Comparison of ENCODE assay signal across 27 mouse cellular contexts in the genomic region with DNA sequence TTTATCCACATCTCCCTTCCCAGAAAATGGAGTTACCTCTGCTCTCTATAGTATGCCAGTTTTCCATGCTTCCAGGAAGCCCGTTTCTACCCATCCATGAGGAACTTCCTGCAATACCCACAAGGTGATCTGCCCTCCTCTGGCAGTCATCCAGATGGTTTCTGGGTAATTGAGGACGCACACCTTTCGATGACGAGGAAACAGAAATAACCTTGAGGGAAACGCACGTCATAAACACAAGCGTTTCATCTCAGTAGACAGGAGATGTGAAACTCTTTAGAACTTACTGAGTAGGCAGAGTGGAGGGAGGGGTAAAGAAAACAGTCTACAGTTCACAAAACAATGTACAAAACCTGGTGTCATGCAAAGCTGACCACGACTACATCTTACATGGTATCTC. TPM values are rescaled to one million over a fixed set of nuclear protein-coding genes. Genes with fewer than 3 reads are reported as not detected.
A peak's percentile ranks its signal among the peaks of the same experiment; 100 is the strongest.
DNase-seq lines count a peak whose midpoint lies in the region; ATAC-seq and TF ChIP-seq lines count a peak whose summit lies in the region.
"Had no signal": no experiment of that assay in that cellular context is flagged by ENCODE, and none has a peak within 500 bp of the region (broad histone marks: within the 10 kb centered on the region; RNA-seq: fewer than 3 reads in every experiment).

No protein-coding gene starts in this region.

- no peak overlapping the region for H3K9ac ChIP-seq in liver, embryonic 12.5 days
- no peak overlapping the region for H3K9ac ChIP-seq in MEL (ENCODE audit: control insufficient read depth, low read depth, low read length, poor library complexity, severe bottlenecking)
- H3K9ac ChIP-seq in liver, embryonic 15.5 days: no peak overlapping the region
- H3K9ac ChIP-seq in lung, postnatal 0 days (replicated peaks; ENCODE audit: low read depth): no peak overlapping the region
- H3K9ac ChIP-seq: heart, embryonic 13.5 days; hindbrain, embryonic 12.5 days; limb, embryonic 12.5 days; lung, embryonic 14.5 days; midbrain, embryonic 13.5 days; neural tube, embryonic 12.5 days had no signal

- H3K4me2 ChIP-seq in liver, embryonic 12.5 days: no peak overlapping the region
- H3K4me2 ChIP-seq in liver, embryonic 15.5 days: no peak overlapping the region
- no peak overlapping the region for H3K4me2 ChIP-seq in lung, postnatal 0 days (replicated peaks; ENCODE audit: low read depth, low read length)
- H3K4me2 ChIP-seq: heart, embryonic 13.5 days; hindbrain, embryonic 12.5 days; lung, embryonic 14.5 days; midbrain, embryonic 13.5 days; neural tube, embryonic 12.5 days had no signal

- TF ChIP-seq POLR2A in MEL (IDR thresholded peaks at IDR 0.05; ENCODE audit: control insufficient read depth in 1 of 2, insufficient read depth in 1 of 2, low read depth in 1 of 2, low read length in 2 of 2, poor library complexity in 1 of 2): no peak

- no peak for TF ChIP-seq CTCF in MEL (IDR thresholded peaks at IDR 0.05 in 2 of 3, conservative IDR thresholded peaks at IDR 0.05 in 1 of 3; ENCODE audit: control insufficient read depth in 1 of 3, insufficient read depth in 1 of 3, low read depth in 2 of 3, low read length in 3 of 3, poor library complexity in 1 of 3, severe bottlenecking in 1 of 3)
- no peak for TF ChIP-seq CTCF in lung, postnatal 0 days (IDR thresholded peaks at IDR 0.05)

- H3K9me3 ChIP-seq in liver, embryonic 12.5 days (replicated peaks): no peaks in the 10 kb centered on the region
- no peaks in the 10 kb centered on the region for H3K9me3 ChIP-seq in MEL (replicated peaks; ENCODE audit: insufficient read depth, low read length)
- no peaks in the 10 kb centered on the region for H3K9me3 ChIP-seq in liver, embryonic 15.5 days (replicated peaks)
- H3K9me3 ChIP-seq in lung, postnatal 0 days (ENCODE audit: low read length): no peaks in the 10 kb centered on the region
- H3K9me3 ChIP-seq: forebrain, embryonic 10.5 days; heart, embryonic 13.5 days; hindbrain, embryonic 12.5 days; limb, embryonic 12.5 days; megakaryocyte, embryonic 14.5 days; midbrain, embryonic 13.5 days; neural tube, embryonic 12.5 days had no signal

- H3K27ac ChIP-seq in liver, embryonic 12.5 days: peak overlapping the region; percentile 95
- H3K27ac ChIP-seq in MEL (ENCODE audit: control insufficient read depth, low read depth, low read length): peak overlapping the region; percentile 3; the same call in 1 of the 2 replicates
- H3K27ac ChIP-seq in liver, embryonic 15.5 days (replicated peaks): peak overlapping the region; percentile 95
- H3K27ac ChIP-seq in lung, postnatal 0 days (ENCODE audit: low read length): no peak overlapping the region
- H3K27ac ChIP-seq: forebrain, embryonic 10.5 days; heart, adult 2 months; hindbrain, embryonic 12.5 days; limb, embryonic 12.5 days; midbrain, embryonic 13.5 days; neural tube, embryonic 12.5 days had no signal

- WGBS in liver, embryonic 12.5 days (ENCODE audit: insufficient replicate concordance): 83% methylated on average over 8 of the region's 8 CpGs
- 82% methylated on average over 8 of the region's 8 CpGs for WGBS in liver, embryonic 15.5 days (ENCODE audit: insufficient replicate concordance)
- WGBS in lung, postnatal 0 days: 69% methylated on average over 8 of the region's 8 CpGs

- DNase-seq in liver (no peak), MEL (ENCODE audit: low read depth, low spot score) (no peak), adipocyte (ENCODE audit: low spot score) (no peak)
- DNase-seq in lung, postnatal 0 days (ENCODE audit: low spot score): no peak
- no peak for DNase-seq in testis, postnatal 14 days (ENCODE audit: low spot score)
- DNase-seq: adrenal gland, postnatal 10 days; cerebellum, adult 18-20 months; cerebellum, postnatal 14 days; gastrocnemius, postnatal 36 days; heart, adult 2 months; kidney, adult 2 months; kidney, postnatal 36 days; lung, embryonic 14.5 days; lung, postnatal 36 days; retina, postnatal 1 day; right cerebral cortex, postnatal 25 days; thymus, postnatal 36 days had no signal

- H3K79me2 ChIP-seq in MEL (ENCODE audit: control insufficient read depth, insufficient read depth, low read length, poor library complexity): peaks cover 7% of the 10 kb centered on the region; the same call in 1 of the 2 replicates

- H3K4me1 ChIP-seq in liver, embryonic 12.5 days: peaks cover 63% of the 10 kb centered on the region
- H3K4me1 ChIP-seq in MEL (ENCODE audit: control insufficient read depth in 1 of 2, insufficient read depth in 2 of 2, low read length in 2 of 2): peaks cover 9 to 11% of the 10 kb centered on the region in 2 experiments; a peak in 3 of 4 replicates
- H3K4me1 ChIP-seq in liver, embryonic 15.5 days (replicated peaks): peaks cover 68% of the 10 kb centered on the region
- H3K4me1 ChIP-seq in lung, postnatal 0 days (ENCODE audit: insufficient read depth, low read depth, low read length): peaks cover 10% of the 10 kb centered on the region; the same call in 1 of the 2 replicates

- H3K36me3 ChIP-seq in liver, embryonic 12.5 days: peaks cover 8% of the 10 kb centered on the region
- H3K36me3 ChIP-seq in MEL (ENCODE audit: control insufficient read depth in 1 of 2, insufficient read depth in 2 of 2, low read length in 2 of 2): peaks cover 0 to 19% of the 10 kb centered on the region in 2 experiments; a peak in 2 of 4 replicates
- peaks cover 8% of the 10 kb centered on the region; the same call in 1 of the 2 replicates for H3K36me3 ChIP-seq in liver, embryonic 15.5 days (replicated peaks)
- no peaks in the 10 kb centered on the region for H3K36me3 ChIP-seq in lung, postnatal 0 days (ENCODE audit: insufficient read depth, low read length)
- H3K36me3 ChIP-seq: hindbrain, embryonic 12.5 days; limb, embryonic 12.5 days; midbrain, embryonic 13.5 days; neural tube, embryonic 12.5 days had no signal

- TF ChIP-seq EP300 in MEL (IDR thresholded peaks at IDR 0.05; ENCODE audit: low read depth in 1 of 2, low read length in 2 of 2): no peak
- TF ChIP-seq EP300 in lung, postnatal 0 days (IDR thresholded peaks at IDR 0.05): no peak

- TF ChIP-seq RAD21 in MEL (IDR thresholded peaks at IDR 0.05; ENCODE audit: low read depth, low read length): no peak

- ATAC-seq in liver, embryonic 12.5 days: no peak
- no peak for ATAC-seq in liver, embryonic 15.5 days (ENCODE audit: insufficient read depth)
- no peak for ATAC-seq in lung, postnatal 0 days
- ATAC-seq: midbrain, embryonic 13.5 days had no signal

- H3K4me3 ChIP-seq in liver, embryonic 12.5 days: no peak overlapping the region
- H3K4me3 ChIP-seq in MEL (ENCODE audit: control insufficient read depth in 1 of 2, insufficient read depth in 1 of 2, low read depth in 2 of 2, low read length in 2 of 2): no peak overlapping the region
- no peak overlapping the region for H3K4me3 ChIP-seq in liver, embryonic 15.5 days (replicated peaks)
- no peak overlapping the region for H3K4me3 ChIP-seq in lung, postnatal 0 days (ENCODE audit: low read depth, low read length)
- H3K4me3 ChIP-seq: forebrain, embryonic 10.5 days; heart, adult 2 months; heart, embryonic 13.5 days; hindbrain, embryonic 12.5 days; limb, embryonic 12.5 days; megakaryocyte, embryonic 14.5 days; midbrain, embryonic 13.5 days; neural tube, embryonic 12.5 days had no signal

- H3K27me3 ChIP-seq in liver, embryonic 12.5 days (replicated peaks): no peaks in the 10 kb centered on the region
- H3K27me3 ChIP-seq in MEL (ENCODE audit: control insufficient read depth in 1 of 2, insufficient read depth in 2 of 2, low read length in 2 of 2): no peaks in the 10 kb centered on the region
- no peaks in the 10 kb centered on the region for H3K27me3 ChIP-seq in liver, embryonic 15.5 days
- no peaks in the 10 kb centered on the region for H3K27me3 ChIP-seq in lung, postnatal 0 days (replicated peaks; ENCODE audit: insufficient read depth, low read length)
- H3K27me3 ChIP-seq: heart, embryonic 13.5 days; hindbrain, embryonic 12.5 days; limb, embryonic 12.5 days; megakaryocyte, embryonic 14.5 days; midbrain, embryonic 13.5 days; neural tube, embryonic 12.5 days had no signal

TF ChIP-seq in MEL, 35 proteins besides CTCF, POLR2A, EP300 and RAD21:
- no peak for TF ChIP-seq TCF12 (IDR thresholded peaks at IDR 0.05; ENCODE audit: low read depth, low read length)
- TF ChIP-seq ETS1 (IDR thresholded peaks at IDR 0.05; ENCODE audit: low read depth, low read length): no peak
- TF ChIP-seq CHD1 (IDR thresholded peaks at IDR 0.05; ENCODE audit: low read depth, low read length): no peak
- TF ChIP-seq UBTF (IDR thresholded peaks at IDR 0.05; ENCODE audit: borderline replicate concordance, insufficient read depth, low read depth, low read length): no peak

RNA-seq across cellular contexts. Expression of a gene that starts 1.8 kb away (rescaled TPM):
- polyA plus RNA-seq in liver, embryonic 12.5 days (2016; fragmentation: Nextera tagmentation; extraction: Ambion mirVana): 20.7 and 22.2 TPM in 2 replicates
- total RNA-seq in MEL (2012; rRNA removed): 20.6 and 30.7 TPM in 2 replicates
- polyA plus RNA-seq in MEL (2012; ENCODE audit: insufficient read depth in 1 of 2, insufficient read length in 2 of 2, low read depth in 1 of 2, low replicate concordance in 2 of 2, missing spikeins in 1 of 2): 100 to 1,000 TPM in 1 of 2 experiments, 10 to 100 TPM in 1; 42.5 to 446 TPM
- polyA plus RNA-seq in liver, embryonic 15.5 days (2015; fragmentation: Nextera tagmentation; extraction: Ambion mirVana): 13.9 and 14.7 TPM in 2 replicates
- polyA plus RNA-seq in lung, postnatal 0 days (2015; fragmentation: Nextera tagmentation; extraction: Ambion mirVana): 6.1 and 6.9 TPM in 2 replicates
- total RNA-seq: gastrocnemius, adult 18-20 months had no signal
